Mouse (Mus musculus): ENCODE results near the gene Nxph4. TPM values are rescaled to one million over a fixed set of nuclear protein-coding genes. Genes with fewer than 3 reads are reported as not detected.

Gene Nxph4
- polyA plus RNA-seq, 1 experiment from 2014 or later, result 94.1 TPM

DNA sequence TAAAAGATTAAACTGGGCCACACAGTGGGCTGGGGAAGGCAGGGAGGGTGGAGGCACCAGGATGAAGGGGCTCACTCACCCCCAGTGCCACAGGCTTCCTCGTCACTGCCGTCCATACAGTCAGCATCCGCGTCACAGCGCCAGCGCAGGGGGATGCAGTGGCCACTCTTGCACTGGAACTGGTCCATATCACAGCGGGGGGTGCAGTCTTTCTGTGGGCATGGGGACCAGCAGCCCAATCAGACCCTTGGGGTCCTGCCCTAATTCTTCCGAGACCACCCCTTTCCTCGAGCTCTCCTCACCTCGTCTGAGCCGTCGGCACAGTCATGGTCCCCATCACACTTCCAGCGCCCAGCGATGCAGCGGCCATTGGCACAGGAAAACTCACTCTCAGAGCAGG is 13.9 kb upstream of the Nxph4 start:
- WGBS, result 93% methylated on average over 15 of the region's 15 CpGs
- no peaks in the 10 kb centered on the region for H3K4me1 ChIP-seq (replicated peaks; ENCODE audit: control insufficient read depth, insufficient read depth, low read length)

DNA sequence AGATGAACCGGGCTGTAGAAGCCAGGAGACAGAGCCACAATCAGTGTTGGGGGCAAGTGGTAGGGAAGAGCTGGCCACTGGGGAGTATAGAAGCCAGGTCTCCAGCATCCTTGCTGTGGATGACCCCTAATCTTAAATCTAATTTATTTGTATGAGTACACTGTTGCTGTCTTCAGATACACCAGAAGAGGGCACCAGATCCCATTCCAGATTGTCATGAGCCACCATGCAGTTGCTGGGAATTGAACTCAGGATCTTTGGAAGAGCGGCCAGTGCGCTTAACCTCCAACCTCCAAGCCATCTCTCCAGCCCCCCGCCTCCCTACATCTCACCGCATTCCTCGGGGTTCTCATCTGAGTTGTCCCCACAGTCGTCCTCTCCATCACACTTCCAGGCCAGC is 12.1 kb upstream of the Nxph4 start:
- Histone ChIP-seq H3K4me1 (replicated peaks; ENCODE audit: control insufficient read depth, insufficient read depth, low read length) (no peaks in the 10 kb centered on the region), H3K27ac (no peak overlapping the region), H3K9me3 (ENCODE audit: control insufficient read depth, low read length) (no peaks in the 10 kb centered on the region), H3K36me3 (replicated peaks; ENCODE audit: control insufficient read depth, insufficient read depth) (peaks cover 100% of the 10 kb centered on the region), H3K4me3 (replicated peaks; ENCODE audit: low read length) (no peak overlapping the region), H3K9ac (no peak overlapping the region), H3K4me2 (replicated peaks) (no peak overlapping the region), H3K27me3 (ENCODE audit: control insufficient read depth, insufficient read depth, low read length) (no peaks in the 10 kb centered on the region)
- WGBS, result 93% methylated on average over 7 of the region's 7 CpGs
- DNase-seq (ENCODE audit: low spot score), result no peak
- ATAC-seq (ENCODE audit: low FRiP score), result no peak

More for the DNA sequence above, 13.9 kb upstream of the Nxph4 start:
- H3K4me3 ChIP-seq (replicated peaks; ENCODE audit: low read length), result no peak overlapping the region
- DNase-seq (ENCODE audit: low spot score) (no peak), ATAC-seq (ENCODE audit: low FRiP score) (no peak)
- H3K27ac ChIP-seq, result no peak overlapping the region
- peaks cover 100% of the 10 kb centered on the region for H3K36me3 ChIP-seq (replicated peaks; ENCODE audit: control insufficient read depth, insufficient read depth)
- H3K9me3 ChIP-seq (ENCODE audit: control insufficient read depth, low read length), result no peaks in the 10 kb centered on the region
- H3K4me2 ChIP-seq (replicated peaks), result no peak overlapping the region
- H3K9ac ChIP-seq, result no peak overlapping the region
- H3K27me3 ChIP-seq (ENCODE audit: control insufficient read depth, insufficient read depth, low read length), result no peaks in the 10 kb centered on the region

DNA sequence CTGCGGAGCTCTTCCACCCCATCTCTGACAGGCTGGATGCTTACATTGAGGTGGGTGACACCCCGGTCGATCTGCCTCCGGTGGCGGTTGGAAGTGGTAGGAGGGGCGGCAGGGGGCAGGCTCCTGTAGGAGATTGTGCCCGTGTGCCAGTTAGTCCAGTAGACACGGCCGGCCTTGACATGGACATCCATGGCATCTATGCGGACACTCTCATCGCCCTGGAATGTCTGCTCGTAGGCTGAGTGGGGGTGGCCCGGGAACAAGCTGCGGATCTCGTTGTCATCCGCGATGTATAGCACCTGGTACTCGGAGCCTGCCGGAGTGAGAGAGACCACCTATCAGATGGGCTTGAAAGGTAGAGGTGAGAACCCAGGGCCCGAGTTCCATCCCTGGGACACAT is 10.0 kb upstream of the Nxph4 start:
- WGBS, result 95% methylated on average over 20 of the region's 20 CpGs
- Histone ChIP-seq H3K27me3 (ENCODE audit: control insufficient read depth, insufficient read depth, low read length) (no peaks in the 10 kb centered on the region), H3K36me3 (replicated peaks; ENCODE audit: control insufficient read depth, insufficient read depth) (peaks cover 100% of the 10 kb centered on the region), H3K4me3 (replicated peaks; ENCODE audit: low read length) (no peak overlapping the region), H3K9me3 (ENCODE audit: control insufficient read depth, low read length) (no peaks in the 10 kb centered on the region), H3K4me2 (replicated peaks) (no peak overlapping the region), H3K4me1 (replicated peaks; ENCODE audit: control insufficient read depth, insufficient read depth, low read length) (no peaks in the 10 kb centered on the region), H3K27ac (no peak overlapping the region), H3K9ac (no peak overlapping the region)
- ATAC-seq (ENCODE audit: low FRiP score) (no peak), DNase-seq (ENCODE audit: low spot score) (no peak)

- H3K27ac ChIP-seq, result no peak overlapping the region
- H3K4me2 ChIP-seq (replicated peaks), result no peak overlapping the region
- 74% methylated on average over 3 of the region's 3 CpGs for WGBS
- H3K27me3 ChIP-seq (ENCODE audit: control insufficient read depth, insufficient read depth, low read length), result no peaks in the 10 kb centered on the region
- DNase-seq (ENCODE audit: low spot score), result no peak
- ATAC-seq (ENCODE audit: low FRiP score), result no peak
- H3K9ac ChIP-seq, result no peak overlapping the region
- H3K36me3 ChIP-seq (replicated peaks; ENCODE audit: control insufficient read depth, insufficient read depth), result peaks cover 100% of the 10 kb centered on the region
- H3K9me3 ChIP-seq (ENCODE audit: control insufficient read depth, low read length), result no peaks in the 10 kb centered on the region
- no peak overlapping the region for H3K4me3 ChIP-seq (replicated peaks; ENCODE audit: low read length)
- H3K4me1 ChIP-seq (replicated peaks; ENCODE audit: control insufficient read depth, insufficient read depth, low read length), result no peaks in the 10 kb centered on the region
Observed at GRCm38 (mm10) chr10:127543916-127544315, 9.6 kb upstream of the Nxph4 start.

GRCm38 (mm10) chr10:127542720-127543119 is 8.4 kb upstream of the Nxph4 start:
- 29% methylated on average over 6 of the region's 6 CpGs for WGBS
- H3K9me3 ChIP-seq (ENCODE audit: control insufficient read depth, low read length), result no peaks in the 10 kb centered on the region
- H3K4me3 ChIP-seq (replicated peaks; ENCODE audit: low read length), result no peak overlapping the region
- ATAC-seq (ENCODE audit: low FRiP score) (no peak), DNase-seq (ENCODE audit: low spot score) (no peak)
- no peaks in the 10 kb centered on the region for H3K27me3 ChIP-seq (ENCODE audit: control insufficient read depth, insufficient read depth, low read length)
- H3K9ac ChIP-seq, result no peak overlapping the region
- H3K27ac ChIP-seq, result peak overlapping the region; percentile 47
- H3K36me3 ChIP-seq (replicated peaks; ENCODE audit: control insufficient read depth, insufficient read depth), result peaks cover 97% of the 10 kb centered on the region
- H3K4me2 ChIP-seq (replicated peaks), result no peak overlapping the region
- peaks cover 1% of the 10 kb centered on the region; the same call in 1 of the 2 replicates for H3K4me1 ChIP-seq (replicated peaks; ENCODE audit: control insufficient read depth, insufficient read depth, low read length)

DNA sequence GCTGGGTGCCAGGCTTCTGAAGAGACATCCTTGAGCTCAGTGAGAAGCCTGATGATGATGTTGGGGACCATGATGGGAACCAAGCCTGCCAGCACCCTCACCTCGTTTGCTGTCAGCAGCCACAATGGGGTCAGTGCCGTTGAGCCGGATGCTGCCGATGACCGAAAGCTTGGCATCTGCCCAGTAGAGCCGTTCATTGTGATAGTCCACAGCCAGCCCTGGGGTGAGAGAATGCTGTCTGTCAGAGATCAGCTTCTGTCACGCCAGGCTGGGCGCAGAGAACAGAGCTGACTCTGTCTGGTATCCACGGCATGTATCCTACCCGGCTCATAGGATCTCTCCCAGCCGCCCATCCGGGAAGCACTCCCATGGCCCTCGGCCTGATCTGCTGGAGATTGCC is 7.7 kb upstream of the Nxph4 start:
- Histone ChIP-seq H3K4me3 (replicated peaks; ENCODE audit: low read length) (no peak overlapping the region), H3K27me3 (ENCODE audit: control insufficient read depth, insufficient read depth, low read length) (no peaks in the 10 kb centered on the region), H3K4me2 (replicated peaks) (no peak overlapping the region), H3K9ac (no peak overlapping the region), H3K27ac (peak overlapping the region; percentile 47; the same call in 1 of the 2 replicates), H3K36me3 (replicated peaks; ENCODE audit: control insufficient read depth, insufficient read depth) (peaks cover 90% of the 10 kb centered on the region), H3K4me1 (replicated peaks; ENCODE audit: control insufficient read depth, insufficient read depth, low read length) (peaks cover 4% of the 10 kb centered on the region; the same call in 1 of the 2 replicates), H3K9me3 (ENCODE audit: control insufficient read depth, low read length) (no peaks in the 10 kb centered on the region)
- ATAC-seq (ENCODE audit: low FRiP score) (no peak), DNase-seq (ENCODE audit: low spot score) (no peak)
- WGBS, result 55% methylated on average over 13 of the region's 13 CpGs

DNA sequence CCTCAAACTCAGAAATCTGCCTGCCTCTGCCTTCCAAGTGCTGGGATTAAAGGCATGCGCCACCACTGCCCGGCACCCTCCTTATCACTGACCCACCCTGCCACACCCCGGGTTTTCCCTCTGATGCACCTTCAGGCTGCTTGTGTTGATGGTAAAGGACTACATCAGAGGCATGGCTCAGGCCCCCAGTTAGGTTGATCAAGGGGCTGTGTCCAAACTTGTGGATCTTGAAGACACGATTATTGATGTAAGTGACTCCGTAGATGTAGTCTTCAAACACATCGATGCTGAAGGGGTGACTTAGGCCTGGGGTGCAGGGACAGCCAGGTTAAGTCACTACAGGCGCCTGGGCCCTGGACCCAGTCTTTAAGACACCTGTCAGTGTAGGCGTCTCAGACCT is 7.2 kb upstream of the Nxph4 start:
- no peak overlapping the region for H3K4me2 ChIP-seq (replicated peaks)
- 93% methylated on average over 8 of the region's 8 CpGs for WGBS
- H3K27me3 ChIP-seq (ENCODE audit: control insufficient read depth, insufficient read depth, low read length), result no peaks in the 10 kb centered on the region
- H3K9ac ChIP-seq, result no peak overlapping the region
- ATAC-seq (ENCODE audit: low FRiP score), result no peak
- H3K4me3 ChIP-seq (replicated peaks; ENCODE audit: low read length), result no peak overlapping the region
- H3K27ac ChIP-seq, result no peak overlapping the region
- no peaks in the 10 kb centered on the region for H3K9me3 ChIP-seq (ENCODE audit: control insufficient read depth, low read length)
- H3K4me1 ChIP-seq (replicated peaks; ENCODE audit: control insufficient read depth, insufficient read depth, low read length), result peaks cover 7% of the 10 kb centered on the region; the same call in 1 of the 2 replicates
- H3K36me3 ChIP-seq (replicated peaks; ENCODE audit: control insufficient read depth, insufficient read depth), result peaks cover 85% of the 10 kb centered on the region
- no peak for DNase-seq (ENCODE audit: low spot score)

DNA sequence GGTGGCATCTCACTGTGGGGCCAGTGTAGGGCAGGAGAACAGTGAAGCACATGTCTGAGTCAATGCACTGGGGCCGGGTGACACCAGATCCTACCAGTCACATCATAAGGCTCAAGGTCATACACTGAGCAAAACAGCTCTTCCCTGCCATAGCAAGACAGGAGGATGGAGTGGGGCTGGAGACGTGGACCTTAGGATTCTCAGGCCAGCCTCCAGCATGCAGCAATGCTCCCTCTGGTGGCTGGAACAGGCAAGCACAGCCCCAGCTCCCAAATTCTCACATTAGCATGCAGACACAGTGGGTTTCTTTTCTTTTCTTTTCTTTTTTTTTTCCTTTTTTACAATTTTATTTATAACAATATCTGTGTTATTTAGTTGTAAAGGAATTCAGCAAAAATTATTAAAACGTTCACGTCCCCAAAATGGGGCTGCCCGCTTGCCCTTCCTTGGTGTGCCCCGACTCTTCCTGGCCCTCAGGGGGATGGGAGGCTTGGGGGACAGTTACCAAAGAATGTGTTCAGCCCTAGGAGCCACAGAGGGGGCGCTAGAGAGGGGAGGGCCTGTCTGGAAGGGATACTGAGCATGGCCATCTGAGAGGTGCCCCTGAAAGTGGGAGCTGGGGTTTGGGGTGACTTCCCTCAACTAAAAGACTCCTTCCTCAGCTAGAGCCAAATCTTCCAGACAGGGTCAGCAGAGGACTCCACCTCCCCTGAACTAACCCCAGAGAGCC is 3.7 kb upstream of the Nxph4 start:
- Histone ChIP-seq H3K36me3 (replicated peaks; ENCODE audit: control insufficient read depth, insufficient read depth) (peaks cover 50% of the 10 kb centered on the region), H3K4me2 (replicated peaks) (no peak overlapping the region), H3K9me3 (ENCODE audit: control insufficient read depth, low read length) (no peaks in the 10 kb centered on the region), H3K4me3 (replicated peaks; ENCODE audit: low read length) (no peak overlapping the region), H3K27ac (0 out of 2 replicates have a peak overlapping the region, but pooled peaks have one; percentile 36), H3K4me1 (replicated peaks; ENCODE audit: control insufficient read depth, insufficient read depth, low read length) (peaks cover 28% of the 10 kb centered on the region; the same call in 1 of the 2 replicates), H3K27me3 (ENCODE audit: control insufficient read depth, insufficient read depth, low read length) (peaks cover 10% of the 10 kb centered on the region; the same call in 1 of the 2 replicates), H3K9ac (no peak overlapping the region)
- DNase-seq (ENCODE audit: low spot score), result peak; percentile 84
- ATAC-seq (ENCODE audit: low FRiP score), result peak; percentile 24; the same call in 1 of the 2 replicates
- WGBS, result 27% methylated on average over 7 of the region's 7 CpGs

DNA sequence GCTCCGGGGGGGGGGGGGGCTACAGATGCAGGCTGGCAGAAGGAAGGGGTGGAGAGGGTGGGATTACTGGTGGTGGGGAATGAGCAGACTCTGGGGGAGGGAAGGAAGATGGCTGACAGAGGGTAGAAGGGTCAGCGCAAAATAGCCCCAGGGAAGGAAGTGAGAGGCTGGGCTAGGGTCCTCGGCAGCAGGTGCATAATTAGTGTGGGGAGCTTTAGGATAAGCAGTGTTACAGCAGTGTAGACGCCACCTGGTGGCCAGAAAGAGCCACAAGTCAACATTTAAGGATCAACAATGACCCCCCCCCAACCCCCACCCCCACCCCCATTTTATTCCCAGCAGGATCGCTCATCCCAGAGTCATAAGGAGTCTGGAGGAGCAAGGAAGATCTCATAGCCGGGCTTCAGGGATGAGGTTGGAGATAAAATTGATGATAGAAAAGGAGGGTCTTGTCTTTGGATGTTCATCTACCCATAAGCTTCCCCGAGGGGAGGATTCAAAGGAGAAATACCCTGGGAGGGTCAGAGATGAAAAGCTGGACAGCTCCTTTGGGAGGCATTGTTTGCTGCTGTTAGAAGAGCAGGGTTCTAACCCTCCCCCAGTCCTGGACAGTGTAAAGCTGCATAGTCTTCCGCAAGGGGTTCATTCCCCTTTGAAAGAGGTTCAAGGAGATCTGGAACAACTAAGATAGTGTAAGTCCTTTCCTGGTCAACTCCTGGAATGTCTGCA is 2.4 kb upstream of the Nxph4 start:
- ATAC-seq (ENCODE audit: low FRiP score), result peak; percentile 32; the same call in 1 of the 2 replicates
- H3K4me1 ChIP-seq (replicated peaks; ENCODE audit: control insufficient read depth, insufficient read depth, low read length), result peaks cover 31% of the 10 kb centered on the region; the same call in 1 of the 2 replicates
- H3K4me2 ChIP-seq (replicated peaks), result 0 out of 2 replicates have a peak overlapping the region, but pooled peaks have one; percentile 16

More for the DNA sequence above, 2.4 kb upstream of the Nxph4 start:
- Histone ChIP-seq H3K27ac (peak overlapping the region; percentile 86; the same call in 1 of the 2 replicates), H3K36me3 (replicated peaks; ENCODE audit: control insufficient read depth, insufficient read depth) (peaks cover 37% of the 10 kb centered on the region), H3K27me3 (ENCODE audit: control insufficient read depth, insufficient read depth, low read length) (peaks cover 11% of the 10 kb centered on the region; the same call in 1 of the 2 replicates), H3K9ac (no peak overlapping the region), H3K9me3 (ENCODE audit: control insufficient read depth, low read length) (no peaks in the 10 kb centered on the region), H3K4me3 (replicated peaks; ENCODE audit: low read length) (no peak overlapping the region)
- WGBS, result 7% methylated on average over 8 of the region's 8 CpGs
- DNase-seq (ENCODE audit: low spot score), result peak; percentile 75
